Mouse (Mus musculus) lung, embryonic 14.5 days (tissue): ENCODE results near the gene Lctl. TPM values are rescaled to one million over a fixed set of nuclear protein-coding genes. Genes with fewer than 3 reads are reported as not detected.

Source experiments
- ATAC-seq: fragments of 200-750 bp; cut with Nextera tagmentation; 2 replicates; pipeline ENCODE4 v1.8.0; 2017; ENCODE audit warnings: mild to moderate bottlenecking, moderate TSS enrichment, moderate library complexity; ENCODE audit not compliant: insufficient read depth
- DNase-seq: peaks from one replicate; pipeline ENCODE4 v3.0.0-alpha.2; 2015
- H3K27ac ChIP-seq: fragments of 300-500 bp; sonication (generic); 2 replicates; pipeline ENCODE4 v1.5.1; 2014; ENCODE audit warnings: low read depth, mild to moderate bottlenecking, moderate library complexity
- H3K27me3 ChIP-seq: fragments of 300-500 bp; sonication (generic); 2 replicates; pipeline ENCODE4 v1.6.1; 2014; ENCODE audit warnings: low read length, control low read depth; ENCODE audit not compliant: insufficient read depth
- H3K36me3 ChIP-seq: fragments of 300-500 bp; sonication (generic); 2 replicates; pipeline ENCODE4 v1.6.1; 2014; ENCODE audit warnings: control low read depth; ENCODE audit not compliant: insufficient read depth
- H3K4me1 ChIP-seq: fragments of 300-500 bp; sonication (generic); 2 replicates; pipeline ENCODE4 v1.6.1; 2014; ENCODE audit warnings: antibody characterized with exemption, control low read depth; ENCODE audit not compliant: insufficient read depth
- H3K4me2 ChIP-seq: fragments of 300-500 bp; sonication (generic); 2 replicates; pipeline ENCODE4 v1.6.1; 2014; ENCODE audit warnings: mild to moderate bottlenecking
- H3K4me3 ChIP-seq: fragments of 300-500 bp; sonication (generic); 2 replicates; pipeline ENCODE4 v1.5.1; 2014; ENCODE audit warnings: low read depth, low read length
- H3K9ac ChIP-seq: fragments of 300-500 bp; sonication (generic); 2 replicates; pipeline ENCODE4 v1.6.1; 2014
- H3K9me3 ChIP-seq: fragments of 300-500 bp; sonication (generic); 2 replicates; pipeline ENCODE4 v1.6.1; 2016; ENCODE audit warnings: low read depth, low read length, control low read depth
- CTCF ChIP-seq: IDR thresholded peaks from 2 replicates; pipeline ENCODE4 v1.5.1; 2016; ENCODE audit warnings: antibody characterized with exemption, low read depth
- WGBS: fragments of 180-500 bp; shearing (Covaris S2); extraction: QIAGEN DNeasy Blood & Tissue Kit; methylation state at CpG from one replicate; pipeline ENCODE4 v1.1.7; 2014; 5-methylcytosine and 5-hydroxymethylcytosine counted together
- polyA plus RNA-seq: library from polyadenylated mRNA; unstranded; fragments of >200 nt; fragmentation: Nextera tagmentation; extraction: Ambion mirVana; gene quantifications from 2 replicates; pipeline ENCODE4 v1.2.1, GENCODE M21; 2014

The Lctl gene
- polyA plus RNA-seq: 0.13 TPM in 1 of 2 replicates, not detected in the other

DNA sequence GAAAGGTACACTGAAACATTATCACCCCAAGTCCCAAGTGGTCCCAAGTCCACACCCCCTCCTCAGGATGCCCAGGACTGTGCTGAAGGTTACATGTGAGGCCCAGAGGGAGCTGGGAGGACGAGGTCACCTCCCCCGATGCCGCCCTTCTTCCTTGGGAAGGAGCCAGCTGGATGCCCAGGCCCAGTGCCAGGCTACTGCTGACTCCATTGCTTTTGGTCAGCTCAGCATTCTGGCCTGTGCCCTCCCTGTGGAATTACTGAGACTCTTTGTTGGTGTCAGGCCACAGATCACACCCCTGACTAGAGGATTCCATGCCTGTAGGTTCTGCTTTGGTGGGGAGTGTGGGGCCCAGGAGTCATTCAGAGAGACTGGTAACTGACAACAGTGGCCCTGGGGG lies at the start of gene Lctl:
Gene Lctl, plus strand, starts transcription at position 272 of the 400 bp plus-strand sequence.
- Histone ChIP-seq H3K36me3 (no peaks in the 10 kb centered on the region), H3K27ac (no peak within 1 kb of the TSS), H3K27me3 (no peaks in the 10 kb centered on the region), H3K9me3 (no peaks in the 10 kb centered on the region), H3K4me2 (no peak within 1 kb of the TSS), H3K4me1 (no peaks in the 10 kb centered on the region; the same call in 1 of the 2 replicates), H3K4me3 (no peak within 1 kb of the TSS), H3K9ac (no peak within 1 kb of the TSS)
- DNase-seq (no peak), ATAC-seq (no peak)
- no peak for TF ChIP-seq CTCF
- 72% methylated on average over 3 of the region's 3 CpGs for WGBS

DNA sequence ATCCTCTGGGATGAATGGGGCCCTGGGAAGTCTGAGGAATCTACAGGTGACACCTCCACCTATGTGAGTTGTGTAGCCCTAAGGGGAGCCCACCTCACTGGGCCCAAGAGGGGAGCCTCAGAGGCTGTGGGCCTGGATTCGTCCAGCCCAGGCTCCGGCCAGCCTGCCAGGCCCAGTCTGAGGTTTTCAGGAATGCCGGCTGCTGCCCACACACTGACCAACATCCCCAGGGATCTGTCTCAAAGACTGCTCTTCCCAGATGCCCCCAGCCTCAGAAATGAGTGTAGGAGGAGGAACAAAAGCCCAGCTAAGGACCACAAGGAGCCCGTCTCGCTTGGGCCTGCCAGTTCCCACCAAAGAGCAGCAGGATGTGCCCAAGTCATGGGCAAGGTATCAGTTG lies 49.2 kb upstream of the Lctl start:
- Histone ChIP-seq H3K27me3 (no peaks in the 10 kb centered on the region), H3K4me1 (peaks cover 16% of the 10 kb centered on the region), H3K36me3 (no peaks in the 10 kb centered on the region), H3K27ac (peak overlapping the region; percentile 95; the same call in 1 of the 2 replicates), H3K9ac (no peak overlapping the region), H3K4me3 (no peak overlapping the region), H3K9me3 (no peaks in the 10 kb centered on the region), H3K4me2 (no peak overlapping the region)
- TF ChIP-seq CTCF: no peak
- WGBS: 88% methylated on average over 5 of the region's 5 CpGs
- DNase-seq (no peak), ATAC-seq (no peak)

DNA sequence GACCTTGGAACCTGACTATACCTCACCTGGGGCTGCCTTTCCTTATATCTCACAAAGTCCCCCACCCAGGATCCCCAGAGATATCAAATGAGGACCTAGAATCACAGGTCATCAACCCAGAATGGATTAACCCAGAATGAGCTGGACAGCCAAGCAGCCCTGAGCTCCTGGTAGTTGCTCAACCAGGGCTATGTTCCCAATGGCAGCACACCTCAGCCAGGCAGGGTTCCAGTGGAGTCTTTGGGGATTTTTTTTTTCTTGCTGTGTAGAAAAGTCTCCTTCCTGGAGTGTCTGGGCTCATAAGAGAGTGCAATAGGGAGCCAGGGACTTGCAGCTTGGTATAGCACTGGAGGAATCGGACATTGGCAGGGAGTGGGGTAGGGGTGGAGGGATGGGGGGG lies 48.4 kb upstream of the Lctl start:
- H3K9me3 ChIP-seq: no peaks in the 10 kb centered on the region
- H3K4me1 ChIP-seq: peaks cover 16% of the 10 kb centered on the region
- no peak for TF ChIP-seq CTCF
- H3K27me3 ChIP-seq: no peaks in the 10 kb centered on the region
- no peak overlapping the region for H3K4me2 ChIP-seq
- 100% methylated on average over 1 of the region's 1 CpGs for WGBS
- no peak for ATAC-seq
- no peak for DNase-seq
- no peak overlapping the region for H3K9ac ChIP-seq
- H3K27ac ChIP-seq: peak overlapping the region; percentile 95; the same call in 1 of the 2 replicates
- no peaks in the 10 kb centered on the region for H3K36me3 ChIP-seq
- no peak overlapping the region for H3K4me3 ChIP-seq

DNA sequence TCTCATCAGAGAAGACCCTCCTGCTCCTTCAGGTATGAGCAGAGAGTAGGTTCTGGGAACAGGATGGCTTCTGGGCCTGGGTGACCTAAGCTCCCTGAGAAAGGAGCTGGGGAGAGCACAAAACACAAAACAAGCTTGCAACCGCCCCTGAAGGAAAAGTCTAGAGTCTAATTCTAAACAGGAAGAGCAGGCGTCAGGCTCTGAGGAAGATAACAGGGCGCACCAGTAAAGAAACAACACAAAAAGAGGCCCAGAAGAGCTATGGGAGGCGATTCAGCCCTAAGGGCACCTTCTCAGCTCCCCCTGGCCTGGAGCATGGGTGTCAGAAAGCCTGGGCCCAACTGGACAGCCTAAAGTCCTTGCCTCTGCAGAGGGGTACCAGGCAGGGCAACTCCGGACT lies 47.8 kb upstream of the Lctl start:
- Histone ChIP-seq H3K36me3 (no peaks in the 10 kb centered on the region), H3K4me1 (peaks cover 16% of the 10 kb centered on the region), H3K4me2 (no peak overlapping the region), H3K9ac (no peak overlapping the region), H3K9me3 (no peaks in the 10 kb centered on the region), H3K27ac (0 out of 2 replicates have a peak overlapping the region, but pooled peaks have one; percentile 43), H3K27me3 (no peaks in the 10 kb centered on the region), H3K4me3 (no peak overlapping the region)
- TF ChIP-seq CTCF: no peak
- WGBS: 69% methylated on average over 5 of the region's 5 CpGs
- ATAC-seq: no peak
- no peak for DNase-seq

DNA sequence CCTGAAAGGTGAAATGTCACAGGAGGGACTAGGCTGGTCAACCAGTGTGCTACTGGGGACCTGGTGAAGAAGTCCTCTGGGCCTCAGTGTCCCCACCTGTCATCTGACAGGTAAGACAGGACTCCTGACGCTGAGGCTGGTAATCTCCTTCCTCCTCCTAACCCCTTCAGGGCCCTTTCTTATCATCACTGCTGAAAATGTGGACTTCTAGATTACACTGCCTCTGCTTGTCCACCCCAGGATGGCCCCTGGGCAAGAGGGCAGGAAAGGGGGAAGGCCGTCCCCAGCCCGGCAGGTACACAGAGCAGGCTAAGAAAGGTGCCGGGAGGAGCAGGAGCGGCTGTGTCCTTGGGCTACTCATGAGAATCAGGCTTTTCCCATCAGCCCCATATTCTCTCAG lies 46.3 kb upstream of the Lctl start:
- no peak for ATAC-seq
- Histone ChIP-seq H3K36me3 (no peaks in the 10 kb centered on the region), H3K27ac (no peak overlapping the region)

DNA sequence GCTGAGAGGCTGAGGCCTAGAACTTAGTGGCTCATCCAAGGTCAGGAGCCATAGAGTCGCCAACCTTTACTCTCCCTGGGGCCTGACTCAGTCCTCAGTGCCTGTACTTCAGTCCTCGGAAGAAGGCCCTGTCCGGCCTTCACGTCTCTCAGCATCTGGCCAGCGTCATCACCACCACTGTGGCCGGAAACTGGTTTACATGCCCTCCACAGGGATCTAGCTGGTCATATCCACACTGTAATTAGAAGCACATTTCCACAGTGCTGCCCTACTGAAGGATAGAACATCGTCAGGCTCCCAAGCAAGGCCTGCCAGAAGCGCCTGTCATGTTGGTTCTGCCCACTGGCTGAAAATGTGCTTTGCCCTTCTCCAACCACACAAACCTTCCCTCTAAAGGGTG lies 42.1 kb upstream of the Lctl start:
- Histone ChIP-seq H3K9ac (no peak overlapping the region), H3K27ac (no peak overlapping the region), H3K4me2 (no peak overlapping the region), H3K4me3 (no peak overlapping the region), H3K4me1 (peaks cover 10% of the 10 kb centered on the region; the same call in 1 of the 2 replicates), H3K27me3 (no peaks in the 10 kb centered on the region), H3K36me3 (no peaks in the 10 kb centered on the region), H3K9me3 (no peaks in the 10 kb centered on the region)
- WGBS: 65% methylated on average over 8 of the region's 8 CpGs
- DNase-seq: no peak
- no peak for ATAC-seq
- TF ChIP-seq CTCF: no peak

More for the DNA sequence above, 46.3 kb upstream of the Lctl start:
- Histone ChIP-seq H3K4me1 (peaks cover 16% of the 10 kb centered on the region), H3K4me2 (no peak overlapping the region), H3K9ac (no peak overlapping the region), H3K27me3 (no peaks in the 10 kb centered on the region), H3K4me3 (no peak overlapping the region), H3K9me3 (no peaks in the 10 kb centered on the region)
- TF ChIP-seq CTCF: no peak
- DNase-seq: no peak
- WGBS: 77% methylated on average over 5 of the region's 5 CpGs

DNA sequence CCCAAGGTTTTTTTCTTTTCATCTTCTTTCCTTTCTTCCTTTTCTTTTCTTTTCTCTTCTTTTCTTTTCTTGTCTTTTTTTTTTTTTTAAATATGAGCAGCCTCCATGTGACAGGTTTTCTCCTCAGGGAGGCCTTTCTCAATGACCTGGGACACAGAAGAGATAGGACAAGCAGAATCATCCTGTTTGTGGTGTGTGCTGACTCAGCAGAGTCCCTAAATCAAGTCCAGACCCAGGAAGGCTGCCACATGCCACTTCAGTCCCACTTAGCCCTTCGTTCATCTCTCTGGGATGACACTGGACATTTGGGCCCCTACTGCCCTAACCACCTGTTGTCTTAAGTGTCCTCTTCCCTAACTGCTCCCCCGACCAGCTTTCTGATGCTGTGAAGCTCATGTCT lies 40.5 kb upstream of the Lctl start:
- WGBS: 60% methylated on average over 2 of the region's 2 CpGs
- H3K4me1 ChIP-seq: peaks cover 10% of the 10 kb centered on the region; the same call in 1 of the 2 replicates
- H3K9ac ChIP-seq: no peak overlapping the region
- no peaks in the 10 kb centered on the region for H3K36me3 ChIP-seq
- no peak overlapping the region for H3K27ac ChIP-seq
- no peak overlapping the region for H3K4me2 ChIP-seq
- no peak for DNase-seq
- no peaks in the 10 kb centered on the region for H3K9me3 ChIP-seq
- no peaks in the 10 kb centered on the region for H3K27me3 ChIP-seq
- no peak for ATAC-seq
- TF ChIP-seq CTCF: no peak
- no peak overlapping the region for H3K4me3 ChIP-seq
